Mouse (Mus musculus) heart, embryonic 11.5 days (tissue): ENCODE data around the gene Coro1c. TPM values are rescaled to one million over a fixed set of nuclear protein-coding genes. Genes with fewer than 3 reads are reported as not detected.

Experiments used
- ATAC-seq: fragments of 200-750 bp; cut with Nextera tagmentation; replicated peaks from 2 replicates; pipeline ENCODE4 v1.8.0; 2017; ENCODE audit warnings: moderate library complexity; ENCODE audit not compliant: insufficient number of reproducible peaks, low FRiP score, low TSS enrichment
- H3K27ac ChIP-seq: fragments of 300-500 bp; sonication (generic); 2 replicates; pipeline ENCODE4 v1.5.1; 2014; ENCODE audit warnings: mild to moderate bottlenecking, low read depth, low read length
- H3K27me3 ChIP-seq: fragments of 300-500 bp; sonication (generic); 2 replicates; pipeline ENCODE4 v1.6.1; 2014; ENCODE audit warnings: mild to moderate bottlenecking, low read length, mixed read lengths; ENCODE audit not compliant: control insufficient read depth, insufficient read depth
- H3K36me3 ChIP-seq: fragments of 300-500 bp; sonication (generic); 2 replicates; pipeline ENCODE4 v1.6.1; 2014; ENCODE audit warnings: mild to moderate bottlenecking, low read length, moderate library complexity, mixed read lengths; ENCODE audit not compliant: control insufficient read depth, insufficient read depth
- H3K4me1 ChIP-seq: fragments of 300-500 bp; sonication (generic); 2 replicates; pipeline ENCODE4 v1.6.1; 2014; ENCODE audit warnings: low read length; ENCODE audit not compliant: control insufficient read depth, insufficient read depth
- H3K4me2 ChIP-seq: fragments of 300-500 bp; sonication (generic); 2 replicates; pipeline ENCODE4 v1.6.1; 2014; ENCODE audit warnings: mild to moderate bottlenecking, moderate library complexity
- H3K4me3 ChIP-seq: fragments of 300-500 bp; sonication (generic); 2 replicates; pipeline ENCODE4 v1.5.1; 2014; ENCODE audit warnings: low read depth, low read length
- H3K9ac ChIP-seq: fragments of 300-500 bp; sonication (generic); 2 replicates; pipeline ENCODE4 v1.6.1; 2014; ENCODE audit warnings: mild to moderate bottlenecking, low read depth, low read length, moderate library complexity
- H3K9me3 ChIP-seq: fragments of 300-500 bp; sonication (generic); replicated peaks from 2 replicates; pipeline ENCODE4 v1.6.1; 2016; ENCODE audit warnings: low read length; ENCODE audit not compliant: control insufficient read depth
- WGBS: fragments of 180-500 bp; shearing (Covaris S2); extraction: QIAGEN DNeasy Blood & Tissue Kit; methylation state at CpG from one replicate; pipeline ENCODE4 v1.1.7; 2014; ENCODE audit not compliant: insufficient replicate concordance; 5-methylcytosine and 5-hydroxymethylcytosine counted together
- polyA plus RNA-seq: library from polyadenylated mRNA; unstranded; fragments of >200 nt; fragmentation: Nextera tagmentation; extraction: Ambion mirVana; gene quantifications from 2 replicates; pipeline ENCODE4 v1.2.1, GENCODE M21; 2014

Coro1c gene
- polyA plus RNA-seq, 1 experiment from 2014 or later: 113 TPM

- WGBS: 75% methylated on average over 9 of the region's 9 CpGs
- ATAC-seq: no peak
- Histone ChIP-seq H3K27ac (no peak overlapping the region), H3K9ac (no peak overlapping the region), H3K27me3 (no peaks in the 10 kb centered on the region), H3K4me3 (no peak overlapping the region), H3K4me1 (no peaks in the 10 kb centered on the region), H3K9me3 (no peaks in the 10 kb centered on the region), H3K4me2 (no peak overlapping the region), H3K36me3 (peaks cover 32% of the 10 kb centered on the region)
These were observed 66.3 kb downstream of the Coro1c start for GRCm38 (mm10) chr5:113842244-113842643.

DNA sequence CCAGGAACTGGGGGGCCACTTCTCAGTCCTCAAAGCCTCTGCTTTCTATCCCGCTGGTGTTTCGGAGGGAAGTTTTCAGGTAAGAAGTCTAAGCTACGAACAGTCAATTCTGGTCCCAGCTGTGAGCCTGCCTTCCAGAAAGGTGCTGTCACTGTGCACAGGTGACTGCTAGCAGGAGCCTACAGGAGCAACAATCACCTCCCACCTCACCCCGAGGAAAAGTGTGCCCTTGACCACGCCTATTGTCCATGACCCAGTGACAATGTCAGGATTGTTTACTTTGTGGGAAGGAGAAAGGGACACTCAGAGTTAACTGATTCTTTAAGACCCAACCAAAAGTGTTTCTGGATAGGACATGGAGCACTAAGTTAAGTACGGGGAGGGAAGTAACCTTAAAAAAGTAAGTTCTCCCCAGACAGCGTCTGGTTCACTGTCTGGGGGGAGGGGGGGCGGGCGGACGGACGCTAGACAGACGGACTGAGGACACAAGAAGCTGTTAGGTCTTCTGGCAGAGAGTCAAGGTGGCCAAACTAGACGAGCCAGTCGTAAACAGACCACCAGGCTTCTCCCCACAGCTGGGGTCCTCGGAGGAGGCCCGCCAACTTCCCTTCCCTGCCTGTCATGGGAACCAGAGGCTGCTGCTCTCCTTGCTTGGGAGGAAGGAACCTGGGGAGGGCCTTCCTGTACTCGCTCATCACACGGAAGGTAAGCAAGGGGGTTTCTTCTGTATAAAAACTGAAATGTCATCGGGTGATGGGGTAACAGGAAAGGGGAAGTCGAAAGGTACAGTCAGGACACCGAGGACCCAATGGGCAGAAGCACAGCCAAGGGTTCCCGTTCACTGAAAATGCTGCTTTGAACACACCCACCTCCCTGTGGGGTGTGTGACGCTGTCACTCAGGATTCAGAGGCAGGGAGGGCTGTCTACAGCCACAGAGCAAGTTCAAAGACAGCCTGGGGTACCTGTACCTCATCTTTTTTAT lies 67.0 kb downstream of the Coro1c start:
- peaks cover 27% of the 10 kb centered on the region for H3K36me3 ChIP-seq
- no peak overlapping the region for H3K27ac ChIP-seq
- no peak overlapping the region for H3K4me3 ChIP-seq
- H3K9ac ChIP-seq: no peak overlapping the region
- H3K9me3 ChIP-seq: no peaks in the 10 kb centered on the region
- H3K27me3 ChIP-seq: no peaks in the 10 kb centered on the region
- WGBS: 79% methylated on average over 23 of the region's 23 CpGs
- no peak overlapping the region for H3K4me2 ChIP-seq
- no peaks in the 10 kb centered on the region for H3K4me1 ChIP-seq
- no peak for ATAC-seq

DNA sequence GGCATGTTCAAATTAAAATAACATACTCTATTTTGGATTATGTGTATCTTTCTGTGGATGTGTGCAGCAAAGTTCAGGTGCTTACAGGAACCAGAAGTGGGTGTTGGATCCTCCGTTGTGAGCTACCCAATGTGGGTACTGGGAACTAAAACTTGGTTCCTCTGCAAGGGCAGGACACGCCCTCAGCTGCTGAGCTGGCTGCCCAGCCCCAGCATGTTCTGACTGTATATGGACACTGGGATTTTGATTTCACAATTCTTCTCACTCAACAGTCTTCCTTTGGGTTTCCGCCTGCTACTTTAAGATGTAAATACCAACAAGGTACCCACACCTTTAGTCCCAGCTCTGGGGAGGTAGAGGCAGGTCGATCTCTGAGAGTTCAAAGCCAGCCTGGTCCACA lies 68.1 kb downstream of the Coro1c start:
- peaks cover 20% of the 10 kb centered on the region for H3K36me3 ChIP-seq
- WGBS: 92% methylated on average over 4 of the region's 4 CpGs
- H3K9me3 ChIP-seq: no peaks in the 10 kb centered on the region
- no peaks in the 10 kb centered on the region for H3K27me3 ChIP-seq
- no peak for ATAC-seq
- H3K4me1 ChIP-seq: no peaks in the 10 kb centered on the region
- no peak overlapping the region for H3K9ac ChIP-seq
- H3K4me3 ChIP-seq: no peak overlapping the region
- H3K4me2 ChIP-seq: no peak overlapping the region
- no peak overlapping the region for H3K27ac ChIP-seq

- H3K27me3 ChIP-seq: no peaks in the 10 kb centered on the region
- no peaks in the 10 kb centered on the region for H3K4me1 ChIP-seq
- no peaks in the 10 kb centered on the region for H3K36me3 ChIP-seq
- no peak overlapping the region for H3K27ac ChIP-seq
- ATAC-seq: no peak
- WGBS: 80% methylated on average over 10 of the region's 10 CpGs
- H3K4me3 ChIP-seq: no peak overlapping the region
- H3K4me2 ChIP-seq: no peak overlapping the region
- no peak overlapping the region for H3K9ac ChIP-seq
- H3K9me3 ChIP-seq: no peaks in the 10 kb centered on the region
These were observed 71.6 kb downstream of the Coro1c start for GRCm38 (mm10) chr5:113836961-113837360.

GRCm38 (mm10) chr5:113833316-113833947 lies 75.1 kb downstream of the Coro1c start:
- H3K4me1 ChIP-seq: no peaks in the 10 kb centered on the region
- H3K27ac ChIP-seq: no peak overlapping the region
- no peaks in the 10 kb centered on the region for H3K27me3 ChIP-seq
- no peaks in the 10 kb centered on the region for H3K36me3 ChIP-seq
- no peak for ATAC-seq
- 59% methylated on average over 16 of the region's 16 CpGs for WGBS
- H3K4me2 ChIP-seq: no peak overlapping the region
- H3K9ac ChIP-seq: no peak overlapping the region
- no peak overlapping the region for H3K4me3 ChIP-seq
- H3K9me3 ChIP-seq: no peaks in the 10 kb centered on the region

GRCm38 (mm10) chr5:113832490-113832901 lies 76.1 kb downstream of the Coro1c start, which contains the start of gene Selplg:
Gene Selplg, minus strand, starts transcription at chr5:113832644.
- Histone ChIP-seq H3K9me3 (no peaks in the 10 kb centered on the region), H3K27me3 (no peaks in the 10 kb centered on the region), H3K27ac (no peak within 1 kb of the TSS), H3K4me2 (no peak within 1 kb of the TSS), H3K4me1 (no peaks in the 10 kb centered on the region), H3K9ac (no peak within 1 kb of the TSS), H3K4me3 (no peak within 1 kb of the TSS), H3K36me3 (no peaks in the 10 kb centered on the region)
- no peak for ATAC-seq
- WGBS: 50% methylated on average over 8 of the region's 8 CpGs

- Histone ChIP-seq H3K4me2 (no peak overlapping the region), H3K36me3 (no peaks in the 10 kb centered on the region), H3K9me3 (no peaks in the 10 kb centered on the region), H3K27ac (no peak overlapping the region), H3K27me3 (no peaks in the 10 kb centered on the region), H3K9ac (no peak overlapping the region), H3K4me1 (no peaks in the 10 kb centered on the region), H3K4me3 (no peak overlapping the region)
- 48% methylated on average over 3 of the region's 3 CpGs for WGBS
- ATAC-seq: no peak
These were observed 76.8 kb downstream of the Coro1c start for GRCm38 (mm10) chr5:113831741-113832140.

GRCm38 (mm10) chr5:113830796-113831195 lies 77.8 kb downstream of the Coro1c start:
- Histone ChIP-seq H3K4me2 (no peak overlapping the region), H3K36me3 (no peaks in the 10 kb centered on the region), H3K4me3 (no peak overlapping the region), H3K9me3 (no peaks in the 10 kb centered on the region), H3K27ac (no peak overlapping the region), H3K4me1 (no peaks in the 10 kb centered on the region), H3K9ac (no peak overlapping the region), H3K27me3 (no peaks in the 10 kb centered on the region)
- 87% methylated on average over 5 of the region's 5 CpGs for WGBS
- ATAC-seq: no peak
